Mouse (Mus musculus) adrenal gland, adult 2 months (tissue): ENCODE measurements around the gene Usp2. TPM values are rescaled to one million over a fixed set of nuclear protein-coding genes. Genes with fewer than 3 reads are reported as not detected.

Source experiments
- DNase-seq: peaks from one replicate; pipeline ENCODE4 v3.0.0; 2021
- polyA plus RNA-seq: library from polyadenylated mRNA; depleted of rRNA; stranded (reverse); fragments of >200 nt; gene quantifications from 2 replicates; pipeline ENCODE4 v1.2.3, GENCODE M21; 2012
- total RNA-seq, 2 experiments: library from RNA; stranded (reverse); gene quantifications; 2 replicates each; pipeline ENCODE4 v1.2.3; 2021

The Usp2 gene
- total and polyA plus RNA-seq, 3 experiments = 15.2 to 60.9 (median 33.7) TPM

- DNase-seq = no peak
Measured at GRCm38 (mm10) chr9:44075996-44076763, 9.4 kb downstream of the Usp2 start.

DNA sequence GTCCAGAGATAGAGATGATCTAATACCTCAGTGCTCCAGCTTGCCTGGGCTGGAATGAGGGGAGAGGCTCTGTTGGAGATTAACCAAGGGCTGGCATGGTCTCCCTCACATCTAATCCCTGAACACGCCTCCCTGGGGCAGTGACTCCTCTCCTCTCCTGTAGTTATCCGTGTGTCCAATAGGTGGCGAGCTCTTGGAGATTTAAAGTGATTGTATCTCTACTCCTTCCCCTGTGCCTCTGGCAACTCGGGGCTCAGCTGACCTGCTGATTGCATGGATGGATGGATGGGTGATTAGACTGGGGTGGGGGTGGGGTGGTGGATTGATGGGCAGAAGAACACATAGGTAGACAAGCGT lies 9.9 kb downstream of the Usp2 start:
- DNase-seq = peak; percentile 57

GRCm38 (mm10) chr9:44077266-44077910 lies 10.6 kb downstream of the Usp2 start:
- DNase-seq = no peak

DNA sequence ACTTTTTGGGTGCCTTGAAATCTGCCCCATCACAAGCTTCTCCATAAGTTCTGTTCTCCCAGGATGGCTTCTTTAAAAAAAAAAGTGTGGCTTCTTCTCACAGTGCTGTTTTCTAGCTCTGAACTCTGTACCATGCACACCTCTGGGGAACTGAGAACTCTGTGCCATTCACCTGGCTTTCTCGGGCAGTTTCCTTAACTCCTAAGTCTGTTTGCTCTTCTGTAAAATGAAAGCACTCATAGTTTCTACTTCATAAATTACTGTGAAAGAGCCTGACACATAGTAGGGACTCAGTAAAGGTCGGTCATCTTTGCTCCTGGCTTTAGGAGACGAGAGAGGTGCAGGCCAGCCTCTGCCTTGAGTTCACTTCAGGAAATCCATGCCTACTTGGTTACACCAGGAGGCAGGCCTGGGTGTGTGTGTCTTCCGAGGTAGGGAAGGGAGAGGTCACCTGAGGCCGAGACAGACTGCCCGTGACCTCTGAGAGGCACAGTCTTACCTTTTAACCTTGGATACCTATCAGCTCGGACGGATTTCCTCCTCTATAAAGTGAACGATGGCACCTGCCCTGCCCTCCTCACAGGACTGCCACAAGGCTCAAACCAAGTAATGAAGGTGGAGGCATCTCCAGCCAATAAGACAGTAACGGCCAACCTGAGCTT lies 11.4 kb downstream of the Usp2 start:
- DNase-seq = no peak

DNA sequence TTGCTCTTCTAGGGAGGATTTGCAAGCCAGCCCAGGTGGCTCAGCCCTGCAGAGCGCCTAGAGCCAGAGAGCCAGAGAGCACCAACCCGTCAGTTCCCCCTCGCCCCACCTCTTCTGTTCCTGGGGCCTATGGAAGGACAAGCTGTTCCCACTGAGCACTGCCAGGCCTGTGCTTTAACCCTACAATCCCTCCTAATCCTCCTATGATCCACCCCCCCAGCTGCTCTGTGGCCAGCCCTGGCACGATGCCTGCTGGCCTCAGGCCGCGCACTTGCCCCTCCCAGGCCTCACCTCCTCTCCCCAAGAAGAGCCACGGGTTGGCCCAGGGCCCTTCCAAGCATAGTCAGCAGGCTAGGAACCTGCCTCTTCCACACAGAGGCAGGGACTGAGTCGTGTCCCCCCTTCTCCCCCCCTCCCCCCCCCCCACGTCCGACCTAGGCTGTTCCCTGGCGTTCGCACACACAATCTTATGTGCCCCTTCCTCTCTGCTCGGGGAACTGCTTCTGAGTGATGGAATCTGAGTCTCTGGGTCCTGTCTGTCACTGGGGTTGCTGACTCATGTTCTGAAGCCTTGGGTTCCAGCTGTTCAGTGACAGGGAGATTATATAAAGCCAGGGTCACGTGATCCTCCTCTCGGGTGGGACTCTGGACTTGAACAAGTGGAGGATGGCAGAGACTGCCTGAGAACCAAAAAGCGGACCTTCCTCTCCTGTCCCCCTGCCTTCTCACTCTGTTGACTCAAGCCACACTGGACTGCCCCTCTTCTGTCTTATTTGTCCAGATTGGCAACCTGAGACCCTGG lies 12.3 kb downstream of the Usp2 start:
- peak; percentile 91 for DNase-seq

GRCm38 (mm10) chr9:44079997-44080780 lies 13.4 kb downstream of the Usp2 start:
- DNase-seq = no peak

- DNase-seq = no peak
Measured at GRCm38 (mm10) chr9:44080953-44081352, 14.1 kb downstream of the Usp2 start.

GRCm38 (mm10) chr9:44081581-44081980 lies 14.8 kb downstream of the Usp2 start:
- no peak for DNase-seq

GRCm38 (mm10) chr9:44082266-44082665 lies 15.4 kb downstream of the Usp2 start:
- DNase-seq = no peak

DNA sequence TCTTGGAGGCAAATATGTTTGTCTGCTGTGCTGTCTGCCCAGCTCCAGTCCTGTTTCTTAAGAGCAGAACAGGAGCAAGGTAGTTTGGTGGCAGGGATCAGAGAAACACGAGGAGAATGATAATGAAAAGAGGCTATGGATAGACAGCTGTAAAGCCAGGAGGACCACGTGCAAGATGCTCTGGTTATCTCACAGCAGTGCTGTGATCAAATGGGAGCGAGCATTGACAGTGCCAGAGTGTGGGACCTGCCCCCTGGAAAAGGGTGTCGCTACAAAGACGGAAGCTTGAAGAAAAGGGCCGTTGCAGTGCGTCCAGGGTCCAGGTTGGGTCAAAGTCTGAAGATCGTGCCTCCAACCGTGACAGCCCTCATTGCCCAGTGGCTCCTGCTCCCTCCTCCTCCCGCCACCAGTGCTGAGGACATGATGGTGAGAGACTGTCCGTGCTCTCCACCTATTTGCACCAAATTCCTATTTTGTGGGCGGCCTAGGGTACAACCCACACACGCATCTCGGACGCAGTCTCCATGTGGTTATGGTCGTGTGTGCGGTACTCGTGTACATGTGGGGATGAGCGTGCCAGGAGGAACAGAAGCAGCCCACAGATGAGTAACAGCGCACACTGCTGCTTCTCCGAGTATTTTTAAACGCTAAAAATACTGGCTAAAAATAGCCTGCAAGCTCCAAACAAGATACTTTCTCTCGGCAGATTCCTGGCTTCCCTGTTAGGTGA lies 16.7 kb downstream of the Usp2 start:
- no peak for DNase-seq

DNA sequence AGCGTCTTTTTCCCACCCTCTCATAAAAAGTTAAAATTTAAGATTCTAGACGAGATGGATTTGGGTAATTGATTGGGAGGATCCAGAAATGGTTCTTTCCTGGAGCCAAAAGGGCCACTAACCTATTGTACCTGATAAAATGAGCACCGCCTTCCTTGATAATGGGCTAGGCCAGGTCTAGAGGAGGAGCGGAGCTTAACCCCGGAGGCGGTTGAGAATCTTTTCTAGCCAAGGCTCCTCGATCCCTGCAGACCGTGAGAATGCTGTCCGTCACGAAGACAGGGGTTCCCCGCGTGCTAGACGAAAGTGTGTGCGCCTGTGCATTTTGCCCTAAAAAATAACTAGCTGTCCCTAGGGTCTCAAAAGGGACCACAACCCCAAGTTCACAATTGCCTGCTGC lies 17.4 kb downstream of the Usp2 start:
- no peak for DNase-seq

DNA sequence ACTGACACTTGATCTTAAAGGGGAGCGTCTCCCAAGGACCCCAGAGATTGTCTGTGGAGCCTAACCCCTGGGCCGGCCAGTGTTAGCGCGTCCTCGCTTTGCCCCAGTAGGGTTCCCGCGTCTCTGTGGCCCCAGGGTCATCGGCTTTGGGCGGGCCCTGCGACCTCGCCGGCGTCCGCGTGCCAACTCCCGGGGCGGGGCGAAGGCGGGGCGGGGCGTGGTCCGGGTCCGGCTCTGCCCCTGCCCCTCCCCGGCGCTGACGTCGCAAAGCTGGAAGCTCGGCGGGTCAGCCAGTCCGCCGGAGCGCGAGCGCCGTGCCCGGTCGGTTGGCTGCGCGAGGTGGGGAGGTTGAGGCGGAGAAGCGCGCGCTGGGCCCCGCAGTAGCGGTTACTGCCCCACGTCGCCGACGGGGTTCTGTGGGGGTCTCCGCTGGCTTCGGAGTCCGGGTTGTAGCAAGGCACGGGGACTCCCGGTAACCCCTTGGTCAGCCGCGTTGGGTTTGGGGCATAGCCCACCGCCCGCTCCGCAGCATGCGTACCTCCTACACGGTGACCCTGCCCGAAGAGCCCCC lies 17.9 kb downstream of the Usp2 start:
- DNase-seq = peak; percentile 99

- no peak for DNase-seq
Measured at GRCm38 (mm10) chr9:44085276-44085675, 18.5 kb downstream of the Usp2 start.

DNA sequence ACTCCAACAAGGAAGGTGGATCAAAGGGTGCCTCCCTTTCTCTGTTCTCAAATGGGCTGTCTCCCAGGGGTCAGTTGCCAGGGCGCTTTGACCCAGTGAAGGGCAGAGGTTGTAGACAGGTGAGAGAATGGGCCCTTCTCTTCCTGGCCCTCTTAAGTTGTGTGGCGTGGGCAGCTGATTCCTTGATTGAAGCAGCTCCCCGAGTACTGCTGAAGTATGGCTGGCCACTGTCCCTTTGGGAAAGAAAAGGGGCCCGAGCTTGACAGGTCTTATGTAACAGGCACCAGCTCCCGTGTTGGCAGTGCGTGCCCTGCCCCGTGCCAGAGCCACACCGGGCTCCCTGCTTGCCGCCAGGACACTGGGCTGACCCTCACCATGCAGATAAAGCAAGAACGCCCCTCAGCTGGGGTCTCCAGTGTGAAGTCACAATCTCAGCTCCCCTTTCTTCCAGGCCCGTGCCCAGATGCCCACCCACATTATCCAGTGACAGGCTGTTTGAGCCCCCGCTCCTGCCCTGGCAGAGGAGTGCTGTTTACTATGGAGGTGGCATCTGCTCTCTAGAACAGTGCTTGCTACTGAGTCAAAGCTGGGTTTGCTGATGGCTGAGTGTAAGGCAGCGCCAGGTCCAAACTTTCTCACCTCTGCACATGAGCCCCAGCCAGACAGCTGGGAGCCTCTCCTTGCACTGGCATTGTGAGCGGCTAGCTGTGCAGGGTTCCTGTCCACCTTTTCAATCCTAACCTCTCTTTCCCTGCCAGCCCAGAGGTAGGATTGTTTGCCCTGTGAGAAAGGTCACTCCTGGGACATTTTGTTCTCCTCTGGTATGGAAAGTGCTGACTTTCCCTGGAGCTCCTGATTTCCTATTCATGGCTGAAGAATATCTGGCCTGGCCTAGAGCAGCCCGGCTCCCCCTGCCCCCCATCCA lies 19.2 kb downstream of the Usp2 start:
- peak; percentile 74 for DNase-seq

GRCm38 (mm10) chr9:44086960-44087359 lies 20.1 kb downstream of the Usp2 start:
- no peak for DNase-seq

- DNase-seq = no peak
Measured at GRCm38 (mm10) chr9:44087761-44088455, 21.1 kb downstream of the Usp2 start.

- no peak for DNase-seq
Measured at GRCm38 (mm10) chr9:44088877-44089608, 22.2 kb downstream of the Usp2 start.
